Mouse (Mus musculus) right cerebral cortex, postnatal 36 days (tissue): ENCODE measurements around the gene Gp6.
"Not testable (repeated sequence)": the region's sequence is repeated elsewhere in the genome, so short reads cannot be mapped to it uniquely, and the experiment has no call there.

Experiments used
- DNase-seq, 2 experiments: peaks; one replicate each; pipeline ENCODE4 v3.0.0; 2022; ENCODE audit warnings: low spot score in 2 of 2, mixed read lengths in 1 of 2

Gp6 gene

DNA sequence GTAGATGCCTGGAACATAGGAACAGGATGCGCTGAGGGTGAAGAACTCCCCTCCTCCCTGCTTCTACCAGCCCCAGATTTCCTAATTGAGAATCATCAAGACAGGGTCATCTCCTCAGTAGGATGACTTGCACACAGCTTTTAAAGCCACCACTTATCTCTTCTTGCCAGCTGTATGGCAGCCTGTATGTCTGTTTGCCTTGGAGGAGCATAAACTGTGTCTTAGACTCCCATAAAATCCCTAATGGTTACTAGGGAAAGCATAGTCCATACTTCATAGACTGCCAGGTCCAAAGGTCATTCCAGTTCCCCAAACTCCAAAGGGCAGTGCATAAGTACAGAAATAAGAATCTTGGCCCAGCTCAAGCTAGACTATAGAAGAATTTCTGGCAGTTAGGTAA, at the start of gene Gp6:
TSS of gene Gp6 (minus strand) at position 15 of the 400 bp plus-strand sequence.
- no peak for DNase-seq

DNA sequence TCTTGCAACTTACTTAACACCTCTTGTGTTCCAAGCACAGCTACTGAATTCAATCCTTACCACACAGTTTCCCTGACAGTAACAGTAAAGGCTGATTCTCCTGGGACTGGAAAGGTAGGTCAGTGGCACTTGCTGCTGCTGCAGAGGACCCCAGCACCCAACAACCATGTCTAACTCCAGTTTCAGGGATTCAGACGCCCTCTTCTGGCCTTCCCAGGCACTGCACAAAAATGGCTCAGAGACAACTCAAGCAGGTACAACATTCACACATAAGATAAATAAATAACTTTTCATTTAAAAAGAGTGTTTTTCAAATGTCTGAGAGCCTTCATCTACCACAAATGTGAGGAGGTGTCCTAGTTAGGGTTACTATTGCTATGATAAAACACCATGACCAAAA, 49.6 kb upstream of the Gp6 start:
- DNase-seq: no peak

DNA sequence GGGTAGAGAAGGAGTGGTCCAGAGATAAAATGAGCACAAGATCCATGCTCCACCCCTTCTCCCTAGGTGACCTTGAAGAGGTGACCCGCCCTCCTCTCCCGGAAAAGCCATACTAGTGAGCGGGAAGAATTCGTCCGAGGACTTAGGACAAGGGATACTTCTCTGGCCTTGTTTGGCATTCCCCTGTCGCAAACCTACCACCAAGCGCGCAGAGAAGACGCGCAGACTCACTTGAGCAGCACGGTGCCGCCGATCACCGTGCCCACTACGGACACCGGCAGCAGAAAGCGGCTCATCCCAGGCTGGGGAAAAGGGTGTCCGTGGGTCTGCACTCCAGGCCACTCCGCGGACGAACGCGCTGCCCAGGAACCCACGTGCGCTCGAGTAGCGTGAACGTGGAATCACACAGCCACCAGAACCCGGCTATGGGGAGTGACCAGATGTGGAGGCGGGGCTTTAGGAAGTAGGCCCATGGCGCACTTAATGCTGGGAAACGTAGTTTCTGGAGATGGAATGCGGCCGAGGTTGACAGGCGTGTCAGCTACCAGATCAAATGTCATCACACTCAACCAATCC, 47.8 kb upstream of the Gp6 start, which contains the start of gene Rdh13:
TSS of gene Rdh13 (minus strand) at position 434 of the 576 bp plus-strand sequence.
- DNase-seq: peak; percentile 89 to 91

DNA sequence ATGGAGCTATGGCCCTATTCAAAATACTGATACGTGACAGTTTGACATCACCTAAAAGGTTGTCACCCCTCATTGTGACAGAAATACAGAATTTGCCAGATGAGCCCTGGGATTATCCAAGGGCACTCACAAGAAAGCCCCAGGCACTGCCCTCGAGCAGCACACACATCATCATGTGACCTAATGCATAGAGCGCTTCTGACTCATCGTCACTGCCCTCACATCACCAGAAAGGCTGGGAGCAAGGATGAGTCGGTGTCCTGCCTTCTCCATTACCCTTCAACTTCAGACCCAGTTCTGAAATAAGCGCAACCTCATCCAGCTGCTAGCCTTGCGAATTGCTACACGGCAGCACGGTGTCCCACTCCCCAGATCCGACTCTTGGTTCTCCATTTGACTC, 43.0 kb upstream of the Gp6 start:
- DNase-seq: no peak

DNA sequence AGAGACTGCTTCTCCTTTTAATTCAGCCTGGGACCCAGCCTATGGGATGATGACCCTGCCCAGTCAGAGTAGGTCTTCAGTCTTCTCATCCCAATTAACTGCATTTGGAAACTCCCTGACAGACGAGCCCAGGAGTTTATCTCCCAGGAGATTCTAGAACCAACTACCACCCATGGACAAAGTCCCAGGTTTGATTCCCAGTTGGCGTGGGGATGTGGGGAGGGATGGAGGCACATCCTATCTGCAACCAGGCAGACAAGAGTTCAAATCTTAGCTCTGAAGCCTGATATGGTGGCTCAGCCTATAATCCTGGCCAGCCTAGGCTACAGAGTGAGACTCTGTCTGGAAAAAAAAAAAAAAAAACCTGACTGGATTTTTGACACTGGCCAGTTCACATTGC, 40.2 kb upstream of the Gp6 start:
- no peak for DNase-seq

DNA sequence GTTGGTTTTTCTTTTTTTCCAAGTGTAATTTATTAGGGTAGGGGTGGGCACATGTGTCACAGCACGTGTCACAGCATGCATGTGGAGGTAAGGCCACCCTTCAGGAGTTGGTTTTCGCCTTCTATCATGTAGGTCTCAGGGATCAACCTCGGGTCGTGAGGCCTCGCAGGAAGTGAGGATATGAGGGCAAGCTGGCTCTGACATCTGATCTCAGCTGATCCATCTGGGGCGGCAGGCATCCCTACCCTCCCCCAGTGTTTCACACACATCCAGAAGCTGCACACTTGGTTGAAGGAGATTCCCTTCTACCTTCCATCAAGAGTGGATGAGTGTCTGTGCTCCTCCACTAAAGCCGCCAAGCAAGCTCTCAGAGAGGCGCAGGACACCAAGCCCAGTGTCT, 34.5 kb upstream of the Gp6 start:
- no peak for DNase-seq

DNA sequence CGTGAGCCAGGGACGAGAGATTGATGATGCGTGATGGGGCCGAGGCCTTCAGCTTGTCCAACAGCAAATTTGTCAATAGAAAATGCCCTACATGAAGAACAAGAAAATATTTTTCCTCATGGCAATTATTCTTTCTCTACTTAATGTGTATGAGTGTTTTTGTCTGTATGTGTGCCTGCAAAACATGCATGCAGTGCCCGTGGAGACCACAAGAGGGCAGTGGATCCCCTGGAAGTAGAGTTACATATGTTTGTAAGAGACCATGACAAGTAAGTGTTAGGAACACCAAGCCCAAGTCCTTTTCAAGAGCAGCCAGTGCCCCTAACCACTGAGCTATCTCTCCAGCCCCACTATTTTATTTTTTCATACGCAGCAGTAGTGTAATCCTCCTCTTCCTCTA, 34.0 kb upstream of the Gp6 start:
- peak; percentile 36 to 49 for DNase-seq

DNA sequence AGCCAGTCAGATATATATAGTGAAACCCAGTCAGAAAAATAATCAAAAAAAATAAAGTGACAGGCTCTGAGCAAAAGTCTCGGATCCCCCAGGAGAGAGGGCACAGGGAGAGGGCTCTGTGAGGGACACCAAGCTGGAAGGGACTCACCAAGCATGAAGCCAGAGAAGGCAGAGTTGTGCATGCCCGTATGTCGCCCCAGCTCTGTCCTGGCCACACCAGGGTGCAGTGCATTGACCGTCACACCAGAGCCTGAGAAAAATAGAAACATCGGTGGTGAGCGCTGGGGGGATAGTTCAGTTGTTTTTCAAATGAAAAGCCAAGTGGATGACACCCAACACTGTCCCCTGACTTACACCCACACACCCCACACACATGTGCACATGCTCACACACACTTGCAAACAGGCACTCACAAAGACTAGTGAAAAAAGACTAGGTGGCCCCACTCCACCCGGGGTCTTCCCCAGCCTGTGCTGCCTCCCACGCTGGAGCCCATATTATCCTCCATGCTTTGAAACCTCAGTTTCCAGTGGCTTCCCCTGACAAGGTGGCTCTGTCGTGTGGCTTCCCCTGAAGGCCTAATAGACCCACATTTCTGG, 32.8 kb upstream of the Gp6 start:
- no peak for DNase-seq

DNA sequence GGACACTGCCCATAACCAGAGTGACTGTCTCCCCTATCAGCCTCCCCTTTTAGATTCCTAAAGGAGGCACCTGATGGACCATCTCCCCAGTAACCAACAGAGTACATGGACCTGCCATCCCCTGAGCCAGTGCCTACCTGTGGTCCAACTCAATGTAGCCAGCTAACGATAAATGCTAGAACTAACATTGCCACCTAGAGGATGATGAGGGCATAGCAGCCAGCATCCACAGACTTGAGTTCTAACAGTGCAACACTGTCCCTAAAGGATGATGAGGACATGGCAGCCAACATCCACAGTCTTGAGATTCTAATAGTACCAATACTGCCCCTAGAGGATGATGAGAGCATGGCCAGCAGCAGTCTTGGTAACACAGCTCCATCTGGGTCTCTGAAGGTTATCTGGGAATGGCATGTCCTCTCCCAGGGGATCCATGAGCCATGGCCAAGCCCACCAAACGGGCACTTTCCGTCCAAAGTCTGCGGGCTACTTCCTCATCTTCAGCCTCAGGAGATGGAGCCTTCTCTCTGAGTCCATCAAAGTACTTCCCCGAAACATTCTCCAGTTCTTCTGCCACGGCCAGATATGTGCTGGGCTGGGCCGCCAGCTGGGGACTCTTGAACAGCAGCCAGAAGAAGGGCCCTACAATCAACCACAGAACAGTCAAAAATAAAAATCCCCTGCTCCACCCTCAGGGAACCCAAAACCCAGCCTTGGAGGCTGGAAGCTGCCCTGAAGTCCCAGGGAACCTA, 29.8 kb upstream of the Gp6 start:
- peak; percentile 87 to 89 for DNase-seq

DNA sequence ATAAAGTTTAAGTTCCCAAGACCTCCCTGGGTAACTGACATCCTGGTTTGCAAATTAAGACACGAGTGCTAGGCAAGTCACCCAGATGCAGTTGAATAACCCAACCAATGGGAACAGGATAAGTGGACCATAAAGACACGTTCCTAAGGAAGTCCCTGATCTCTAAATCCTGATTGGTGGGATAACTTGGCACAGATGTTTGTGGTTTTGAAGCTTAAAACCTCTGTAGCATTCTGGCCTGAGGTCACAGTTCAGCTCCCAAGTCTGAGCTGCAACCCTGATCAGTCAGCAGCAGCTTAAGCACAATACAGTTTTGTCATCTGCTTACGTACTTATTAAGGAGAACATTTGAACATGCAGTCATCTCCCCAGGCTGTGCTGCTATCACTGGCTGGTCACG, 22.7 kb upstream of the Gp6 start:
- DNase-seq: no peak

DNA sequence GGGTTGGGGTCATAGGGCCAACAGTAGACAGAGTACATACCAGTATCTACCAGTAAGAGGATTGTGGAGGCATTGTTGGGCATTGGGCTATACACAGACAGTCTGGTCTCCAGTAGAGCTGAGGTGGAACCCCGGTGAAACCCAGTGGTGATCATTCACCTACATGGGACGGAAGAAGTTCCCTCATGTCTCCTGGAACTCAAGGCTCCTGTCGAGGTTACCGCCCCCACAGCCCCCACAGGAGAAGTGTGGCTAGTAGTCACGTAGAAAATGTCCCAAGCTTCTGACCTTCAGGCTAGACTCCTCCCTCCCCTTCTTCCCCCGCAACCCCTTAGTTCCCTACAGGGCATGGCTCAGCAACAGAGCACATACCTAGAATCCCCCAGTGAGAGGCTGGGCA, 22.1 kb upstream of the Gp6 start:
- no peak for DNase-seq

DNA sequence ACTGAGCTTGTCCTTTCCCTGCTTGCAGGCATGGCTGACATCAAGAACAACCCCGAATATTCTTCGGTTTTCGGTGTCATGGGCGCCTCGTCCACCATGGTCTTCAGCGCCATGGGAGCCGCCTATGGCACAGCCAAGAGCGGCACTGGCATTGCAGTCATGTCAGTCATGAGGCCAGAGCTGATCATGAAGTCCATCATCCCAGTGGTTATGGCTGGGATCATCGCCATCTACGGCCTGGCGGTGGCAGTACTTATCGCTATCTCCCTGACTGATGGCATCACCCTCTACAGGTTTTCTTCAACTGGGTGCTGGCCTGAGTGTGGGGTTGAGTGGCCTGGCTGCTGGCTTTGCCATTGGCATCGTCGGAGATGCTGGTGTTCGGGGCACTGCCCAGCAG, 14.9 kb upstream of the Gp6 start:
- not testable (repeated sequence) for DNase-seq

DNA sequence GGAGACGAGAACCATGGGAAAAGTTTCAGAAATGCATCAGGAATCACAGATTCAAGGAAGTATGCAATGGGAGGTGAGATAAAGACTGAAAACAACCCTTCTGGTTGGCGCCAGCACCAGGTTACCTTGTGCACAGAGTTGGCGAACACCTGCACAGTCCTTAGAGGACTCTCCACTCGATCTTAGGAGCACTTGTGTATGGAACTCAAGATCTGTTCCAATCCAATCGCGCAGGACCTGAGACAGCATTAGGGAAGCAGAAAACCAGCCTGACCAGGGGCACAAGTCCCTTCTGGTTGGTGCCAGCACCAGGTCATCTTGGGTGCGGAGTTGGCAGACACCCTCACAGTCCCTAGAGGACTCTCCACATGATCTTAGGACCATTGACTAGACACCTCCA, 24.0 kb downstream of the Gp6 start:
- DNase-seq: no peak

DNA sequence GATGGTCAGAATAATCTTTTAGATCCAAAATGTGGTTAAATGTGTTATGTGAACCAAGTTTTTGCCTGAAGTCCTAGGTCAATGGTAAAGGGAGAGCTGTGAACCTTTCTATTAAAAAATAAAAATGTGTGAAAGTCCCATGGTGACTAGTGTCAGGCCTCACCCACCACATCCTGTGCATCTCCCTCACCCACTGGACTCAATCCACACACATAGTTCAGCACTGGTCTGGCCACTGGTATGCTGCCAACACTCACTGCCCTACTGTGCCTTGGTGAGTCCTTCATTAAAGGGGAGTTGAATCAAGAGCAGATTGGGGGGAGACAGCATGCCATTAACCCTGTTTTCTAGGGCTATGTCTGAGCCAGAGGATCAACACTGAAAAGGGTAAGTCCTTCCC, 60.0 kb downstream of the Gp6 start, which contains the start of gene Ncr1:
TSS of gene Ncr1 (plus strand) at position 216 of the 400 bp plus-strand sequence.
- no peak for DNase-seq

DNA sequence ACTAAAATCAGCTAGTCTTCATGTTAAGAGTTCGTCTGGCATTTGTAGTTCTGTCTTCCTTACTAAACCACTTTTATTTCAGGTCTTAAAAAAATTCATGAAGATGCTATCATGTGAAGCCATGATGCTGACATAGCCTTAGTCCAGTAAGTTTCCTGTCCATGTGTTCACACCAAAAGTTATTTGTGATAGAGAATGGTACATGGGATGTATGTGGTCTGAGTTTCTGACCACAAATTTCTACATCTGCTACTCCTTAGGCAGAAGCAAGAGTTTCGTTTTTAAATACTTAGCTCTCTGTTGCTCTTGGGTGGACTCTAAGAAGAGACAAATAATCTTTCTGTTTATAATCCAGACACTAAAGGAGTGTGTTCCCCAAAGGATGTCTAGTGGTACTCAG, 74.2 kb downstream of the Gp6 start:
- DNase-seq: no peak
